Mouse (Mus musculus): Measurements from ENCODE around the gene Mxra8. TPM values are rescaled to one million over a fixed set of nuclear protein-coding genes. Genes with fewer than 3 reads are reported as not detected.

Gene Mxra8
- polyA plus RNA-seq, 1 experiment from 2014 or later: 79.4 TPM

- WGBS: 14% methylated on average over 13 of the region's 13 CpGs
- peak; percentile 71 for DNase-seq (ENCODE audit: low spot score)
- H3K4me3 ChIP-seq (ENCODE audit: low read depth, low read length): no peak overlapping the region
- peaks cover 19% of the 10 kb centered on the region for H3K36me3 ChIP-seq (ENCODE audit: control insufficient read depth, insufficient read depth, low read length)
- no peaks in the 10 kb centered on the region for H3K4me1 ChIP-seq (replicated peaks; ENCODE audit: control insufficient read depth, insufficient read depth)
- H3K27me3 ChIP-seq (ENCODE audit: control insufficient read depth, insufficient read depth, low read length): no peaks in the 10 kb centered on the region
- ATAC-seq (ENCODE audit: low FRiP score, low TSS enrichment): peak; percentile 27
- TF ChIP-seq EP300 (optimal IDR thresholded peaks at IDR 0.05): no peak
- TF ChIP-seq CTCF (IDR thresholded peaks at IDR 0.05; ENCODE audit: low read depth): no peak
- H3K9me3 ChIP-seq (ENCODE audit: control insufficient read depth, low read length): no peaks in the 10 kb centered on the region
- no peak overlapping the region for H3K27ac ChIP-seq (replicated peaks)
- no peak overlapping the region for H3K9ac ChIP-seq (ENCODE audit: low read length)
- H3K4me2 ChIP-seq (replicated peaks; ENCODE audit: low read depth): no peak overlapping the region
These were observed 19.8 kb downstream of the Mxra8 start for GRCm38 (mm10) chr4:155859318-155859717.

GRCm38 (mm10) chr4:155861787-155862186, 22.3 kb downstream of the Mxra8 start:
- TF ChIP-seq EP300 (optimal IDR thresholded peaks at IDR 0.05) (no peak), CTCF (IDR thresholded peaks at IDR 0.05; ENCODE audit: low read depth) (no peak)
- WGBS: 84% methylated on average over 7 of the region's 7 CpGs
- H3K4me1 ChIP-seq (replicated peaks; ENCODE audit: control insufficient read depth, insufficient read depth): no peaks in the 10 kb centered on the region
- no peak overlapping the region for H3K4me2 ChIP-seq (replicated peaks; ENCODE audit: low read depth)
- no peak for DNase-seq (ENCODE audit: low spot score)
- H3K9ac ChIP-seq (ENCODE audit: low read length): no peak overlapping the region
- H3K27ac ChIP-seq (replicated peaks): no peak overlapping the region
- no peak for ATAC-seq (ENCODE audit: low FRiP score, low TSS enrichment)
- H3K9me3 ChIP-seq (ENCODE audit: control insufficient read depth, low read length): no peaks in the 10 kb centered on the region
- no peaks in the 10 kb centered on the region for H3K27me3 ChIP-seq (ENCODE audit: control insufficient read depth, insufficient read depth, low read length)
- H3K36me3 ChIP-seq (ENCODE audit: control insufficient read depth, insufficient read depth, low read length): peaks cover 13% of the 10 kb centered on the region
- no peak overlapping the region for H3K4me3 ChIP-seq (ENCODE audit: low read depth, low read length)

- ATAC-seq (ENCODE audit: low FRiP score, low TSS enrichment): no peak
- Histone ChIP-seq H3K9ac (ENCODE audit: low read length) (no peak within 1 kb of the TSS), H3K4me3 (ENCODE audit: low read depth, low read length) (no peak within 1 kb of the TSS), H3K4me2 (replicated peaks; ENCODE audit: low read depth) (no peak within 1 kb of the TSS), H3K36me3 (ENCODE audit: control insufficient read depth, insufficient read depth, low read length) (peaks cover 10% of the 10 kb centered on the region), H3K4me1 (replicated peaks; ENCODE audit: control insufficient read depth, insufficient read depth) (no peaks in the 10 kb centered on the region), H3K27me3 (ENCODE audit: control insufficient read depth, insufficient read depth, low read length) (no peaks in the 10 kb centered on the region), H3K9me3 (ENCODE audit: control insufficient read depth, low read length) (no peaks in the 10 kb centered on the region), H3K27ac (replicated peaks) (no peak within 1 kb of the TSS)
- 76% methylated on average over 5 of the region's 5 CpGs for WGBS
- no peak for DNase-seq (ENCODE audit: low spot score)
- TF ChIP-seq EP300 (optimal IDR thresholded peaks at IDR 0.05) (no peak), CTCF (IDR thresholded peaks at IDR 0.05; ENCODE audit: low read depth) (no peak)
These were observed 23.5 kb downstream of the Mxra8 start, which contains the start of gene Tas1r3 for GRCm38 (mm10) chr4:155863001-155863400. Gene Tas1r3 (minus strand): TSS chr4:155863362.

GRCm38 (mm10) chr4:155868614-155869298, 29.3 kb downstream of the Mxra8 start:
- Histone ChIP-seq H3K4me2 (replicated peaks; ENCODE audit: low read depth) (peak overlapping the region; percentile 97), H3K4me3 (ENCODE audit: low read depth, low read length) (peak overlapping the region; percentile 79), H3K36me3 (ENCODE audit: control insufficient read depth, insufficient read depth, low read length) (peaks cover 13% of the 10 kb centered on the region), H3K27me3 (ENCODE audit: control insufficient read depth, insufficient read depth, low read length) (no peaks in the 10 kb centered on the region), H3K9ac (ENCODE audit: low read length) (peak overlapping the region; percentile 67), H3K27ac (replicated peaks) (peak overlapping the region; percentile 63; the same call in 1 of the 2 replicates), H3K4me1 (replicated peaks; ENCODE audit: control insufficient read depth, insufficient read depth) (0 out of 2 replicates have a peak, but pooled peaks cover 3% of the 10 kb centered on the region), H3K9me3 (ENCODE audit: control insufficient read depth, low read length) (no peaks in the 10 kb centered on the region)
- WGBS: 7% methylated on average over 22 of the region's 22 CpGs
- ATAC-seq (ENCODE audit: low FRiP score, low TSS enrichment) (peak; percentile 70), DNase-seq (ENCODE audit: low spot score) (peak; percentile 43)
- TF ChIP-seq CTCF (IDR thresholded peaks at IDR 0.05; ENCODE audit: low read depth) (no peak), EP300 (optimal IDR thresholded peaks at IDR 0.05) (no peak)

- no peaks in the 10 kb centered on the region for H3K9me3 ChIP-seq (ENCODE audit: control insufficient read depth, low read length)
- peak within 1 kb of the TSS; percentile 80 for H3K9ac ChIP-seq (ENCODE audit: low read length)
- H3K27me3 ChIP-seq (ENCODE audit: control insufficient read depth, insufficient read depth, low read length): no peaks in the 10 kb centered on the region
- WGBS: under 1% methylated on average over 58 of the region's 63 CpGs
- DNase-seq (ENCODE audit: low spot score) (peak; percentile 97), ATAC-seq (ENCODE audit: low FRiP score, low TSS enrichment) (peak; percentile 95)
- H3K4me2 ChIP-seq (replicated peaks; ENCODE audit: low read depth): peak within 1 kb of the TSS; percentile 97
- peak within 1 kb of the TSS; percentile 63 for H3K27ac ChIP-seq (replicated peaks)
- peaks cover 13% of the 10 kb centered on the region for H3K36me3 ChIP-seq (ENCODE audit: control insufficient read depth, insufficient read depth, low read length)
- H3K4me1 ChIP-seq (replicated peaks; ENCODE audit: control insufficient read depth, insufficient read depth): 0 out of 2 replicates have a peak, but pooled peaks cover 3% of the 10 kb centered on the region
- TF ChIP-seq CTCF (IDR thresholded peaks at IDR 0.05; ENCODE audit: low read depth): peak; percentile 56
- no peak for TF ChIP-seq EP300 (optimal IDR thresholded peaks at IDR 0.05)
- peak within 1 kb of the TSS; percentile 79 for H3K4me3 ChIP-seq (ENCODE audit: low read depth, low read length)
These were observed 30.0 kb downstream of the Mxra8 start, which contains the start of the genes Cptp and Ints11 for GRCm38 (mm10) chr4:155869317-155870033. Gene Cptp (minus strand): TSS chr4:155869440. Gene Ints11 (plus strand): TSS chr4:155869546.

Measured in stomach, postnatal 0 days (tissue).